Mouse (Mus musculus): Measurements from ENCODE around the gene Ptpre. TPM values are rescaled to one million over a fixed set of nuclear protein-coding genes. Genes with fewer than 3 reads are reported as not detected.
"Not testable (repeated sequence)": the region's sequence is repeated elsewhere in the genome, so short reads cannot be mapped to it uniquely, and the experiment has no call there.

Gene Ptpre
- polyA plus RNA-seq, 3 experiments from 2014 or later: 29.3 to 32.2 (median 30.3) TPM

DNA sequence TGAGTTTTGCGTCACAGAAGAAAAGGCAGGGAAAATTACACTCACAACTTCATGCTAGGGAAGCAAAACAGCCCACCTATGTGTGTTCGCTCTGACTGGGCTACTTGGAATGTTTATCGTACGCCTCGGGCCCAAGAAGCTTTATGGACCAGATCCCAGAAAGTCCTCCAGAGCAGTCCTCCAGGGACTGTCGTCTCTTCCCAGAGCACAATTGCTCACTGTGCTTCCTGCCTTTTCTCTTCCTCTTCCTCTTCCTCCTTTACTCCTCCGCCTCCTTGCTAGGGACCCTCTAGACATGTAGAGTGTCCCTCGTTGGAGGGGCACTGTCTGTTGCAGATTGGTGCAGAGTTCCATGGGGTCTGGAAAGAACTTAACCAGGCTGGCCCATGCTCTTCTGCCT is 111.5 kb downstream of the Ptpre start:
- ATAC-seq: no peak

- ATAC-seq: no peak
Observed at GRCm38 (mm10) chr7:135649306-135649705, 112.0 kb downstream of the Ptpre start.

- ATAC-seq: no peak
Observed at GRCm38 (mm10) chr7:135650061-135650460, 112.8 kb downstream of the Ptpre start.

DNA sequence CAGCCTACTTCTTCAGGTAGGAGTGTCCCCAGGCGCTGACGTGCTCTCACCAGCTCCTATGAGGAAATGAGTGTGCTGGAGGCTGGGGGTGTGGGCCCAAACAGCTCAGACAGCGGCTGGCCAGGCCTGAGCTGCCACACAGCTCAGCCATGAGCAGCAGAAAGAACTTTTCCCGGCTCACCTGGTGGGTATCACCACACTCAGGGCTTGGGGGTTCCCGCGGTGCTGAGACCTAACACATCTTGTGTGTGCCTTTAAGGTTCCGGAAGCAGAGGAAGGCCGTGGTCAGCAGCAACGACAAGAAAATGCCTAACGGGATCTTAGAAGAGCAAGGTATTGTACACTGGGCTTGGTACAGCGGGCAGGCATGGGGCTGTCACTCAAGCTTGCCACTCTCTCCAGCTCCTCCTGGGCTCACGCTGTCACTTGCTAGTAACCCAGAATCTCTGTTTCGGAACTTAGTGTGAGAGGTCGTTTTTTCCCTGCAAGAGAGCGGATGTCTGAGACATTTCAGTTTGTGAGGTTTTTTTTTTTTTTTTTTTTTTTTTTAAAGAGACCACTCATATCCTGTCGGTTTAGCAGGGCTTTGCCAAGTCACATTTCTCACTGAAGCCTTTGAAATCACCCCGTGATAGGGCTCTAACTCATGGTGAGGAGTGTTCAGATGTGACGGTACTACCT is 114.7 kb downstream of the Ptpre start:
- peak; percentile 77 for ATAC-seq

DNA sequence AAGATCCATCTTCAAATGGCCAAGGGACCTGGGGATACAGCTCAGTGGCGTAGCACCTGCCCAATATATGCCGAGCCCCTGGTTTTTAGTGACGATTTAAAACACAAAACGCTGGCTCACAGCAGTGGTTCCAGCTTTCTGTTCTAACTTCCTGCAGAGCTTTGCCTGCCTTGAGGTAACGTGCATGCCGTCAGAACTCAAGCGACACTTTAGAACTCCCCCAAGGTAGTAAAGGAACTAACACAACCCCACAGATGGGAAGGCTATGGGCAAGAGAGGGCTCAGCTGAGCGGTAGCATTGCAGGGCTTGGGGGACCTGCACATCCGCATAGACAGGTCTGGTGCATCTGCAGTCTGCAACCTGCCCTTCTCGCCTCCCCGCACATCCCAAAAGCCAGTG is 115.5 kb downstream of the Ptpre start:
- peak; percentile 47 for ATAC-seq

DNA sequence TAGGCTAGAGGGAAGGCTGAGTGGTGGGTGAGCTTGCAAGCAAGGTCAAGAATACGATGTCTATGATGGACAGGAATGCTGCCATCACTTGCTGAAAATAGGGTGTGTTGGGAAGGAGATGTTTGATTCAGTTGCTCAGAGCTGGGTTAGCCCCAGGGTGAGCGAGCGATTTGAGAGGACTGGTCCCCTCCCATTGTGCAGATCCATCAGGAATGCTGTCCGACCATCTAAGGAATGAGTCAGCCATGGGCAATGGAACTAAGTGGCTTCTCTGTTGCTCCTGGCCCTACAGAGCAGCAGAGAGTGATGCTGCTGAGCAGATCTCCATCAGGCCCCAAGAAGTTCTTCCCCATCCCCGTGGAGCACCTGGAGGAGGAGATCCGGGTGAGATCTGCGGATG is 116.3 kb downstream of the Ptpre start:
- ATAC-seq: no peak

DNA sequence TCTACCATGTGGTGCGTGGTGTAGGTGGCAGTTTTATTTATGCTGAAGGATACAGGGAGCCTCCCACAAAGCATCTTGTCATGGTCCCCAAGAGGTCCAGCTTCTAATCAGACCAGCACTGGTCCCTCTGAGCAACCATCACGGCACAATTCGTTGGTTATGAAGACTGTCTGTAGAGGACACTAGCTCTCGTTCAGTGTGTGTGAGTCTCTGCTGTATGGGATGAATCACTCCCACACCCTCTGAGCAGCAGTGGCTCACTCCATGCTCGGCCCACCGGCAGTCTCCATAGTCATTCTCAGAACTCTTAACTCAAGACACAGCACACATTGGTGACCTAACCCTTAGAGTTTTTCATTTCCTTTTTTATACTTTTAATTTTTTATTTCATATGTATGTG is 117.0 kb downstream of the Ptpre start:
- ATAC-seq: no peak

GRCm38 (mm10) chr7:135655113-135655512 is 117.8 kb downstream of the Ptpre start:
- ATAC-seq: no peak

DNA sequence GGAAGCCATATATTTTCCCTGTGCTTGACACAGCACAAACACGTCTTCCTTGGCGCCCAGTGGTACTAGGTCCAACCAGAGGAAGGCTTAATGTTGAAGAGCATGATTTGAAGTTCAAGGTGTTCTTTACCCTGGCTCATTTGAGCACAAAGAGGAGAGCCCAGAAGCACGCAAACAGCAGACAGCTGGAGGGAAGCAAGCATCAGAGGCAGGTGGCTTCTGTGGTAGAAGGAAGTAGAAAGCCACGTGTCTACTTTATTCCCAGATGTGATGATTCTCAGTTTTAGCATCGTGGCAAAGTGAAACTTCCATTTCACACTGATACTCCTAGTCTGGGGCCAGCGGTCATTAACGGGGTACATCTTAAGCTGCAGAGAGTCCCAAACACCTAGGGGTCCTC is 120.9 kb downstream of the Ptpre start:
- ATAC-seq: no peak

DNA sequence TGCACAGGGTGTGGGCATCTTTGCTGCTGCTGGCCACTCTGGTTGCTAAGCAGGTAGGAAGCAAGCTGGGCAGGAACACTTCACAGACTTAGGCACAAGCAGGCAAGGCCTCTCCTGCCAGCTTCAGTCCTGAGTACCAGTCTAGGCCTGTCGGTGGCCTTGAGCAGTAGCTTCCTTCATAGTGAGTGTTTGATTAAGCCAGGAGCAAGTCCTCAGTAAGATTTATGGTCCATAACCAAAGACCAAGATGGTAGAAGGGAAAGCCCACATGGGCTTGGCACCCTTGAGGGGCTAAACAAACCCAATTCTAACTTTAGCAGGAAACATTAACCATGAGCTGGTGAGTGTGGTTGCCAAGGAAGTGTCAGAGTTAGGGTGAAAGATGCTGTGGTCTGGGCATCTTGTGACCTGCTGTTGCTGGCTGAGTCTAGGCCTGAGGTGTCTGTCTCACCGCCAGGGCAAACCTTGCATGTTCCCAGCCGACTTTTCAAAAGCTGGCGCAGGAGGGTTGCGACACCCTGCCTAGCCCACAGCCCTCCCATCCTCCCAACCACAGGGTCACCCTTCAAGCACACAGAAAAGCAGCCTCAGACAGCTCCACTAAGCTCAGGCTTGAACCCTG is 122.1 kb downstream of the Ptpre start:
- ATAC-seq: no peak

DNA sequence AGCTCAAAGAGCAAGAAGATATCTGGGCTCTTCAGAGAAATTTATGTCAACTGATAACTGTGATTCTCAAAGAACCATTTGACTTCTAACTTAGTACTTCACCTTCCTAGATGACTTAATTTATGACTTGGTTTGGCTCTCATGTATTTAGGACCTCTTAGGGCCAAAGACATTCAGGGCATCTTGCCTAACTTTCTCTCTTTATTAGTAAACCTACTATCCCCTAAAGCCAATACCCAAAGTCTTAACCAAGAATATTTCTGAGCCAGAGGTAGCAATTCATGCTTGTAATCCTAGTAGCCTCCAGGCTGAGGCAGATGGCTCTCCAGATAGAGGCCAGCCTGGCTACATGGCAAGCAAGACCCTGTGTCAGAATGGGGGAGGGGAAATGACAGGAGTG is 123.0 kb downstream of the Ptpre start:
- no peak for ATAC-seq

DNA sequence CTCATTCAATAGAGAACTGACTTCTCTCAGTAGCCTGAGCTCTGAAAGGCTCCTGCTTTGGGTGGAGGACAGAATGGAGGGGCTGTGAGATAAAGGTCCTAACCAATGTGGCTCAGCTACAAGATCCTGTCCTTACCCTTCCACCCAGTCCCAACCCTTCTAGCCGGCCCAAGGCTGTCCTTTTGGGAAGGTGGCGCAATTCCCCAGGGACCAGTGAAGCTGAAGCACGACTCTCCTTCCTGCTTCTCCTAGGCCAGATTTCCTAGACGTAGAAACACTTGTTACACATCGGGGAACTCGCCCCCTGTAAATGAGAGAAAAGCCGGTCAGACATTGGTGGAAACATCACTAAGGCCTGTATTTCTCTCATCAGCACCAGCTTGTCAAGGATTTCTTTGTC is 126.9 kb downstream of the Ptpre start:
- ATAC-seq: no peak

- no peak for ATAC-seq
Observed at GRCm38 (mm10) chr7:135666314-135666713, 129.0 kb downstream of the Ptpre start.

- peak; percentile 81 for ATAC-seq
Observed at GRCm38 (mm10) chr7:135668852-135669739, 131.8 kb downstream of the Ptpre start.

GRCm38 (mm10) chr7:135673576-135673975 is 136.3 kb downstream of the Ptpre start:
- ATAC-seq: no peak

DNA sequence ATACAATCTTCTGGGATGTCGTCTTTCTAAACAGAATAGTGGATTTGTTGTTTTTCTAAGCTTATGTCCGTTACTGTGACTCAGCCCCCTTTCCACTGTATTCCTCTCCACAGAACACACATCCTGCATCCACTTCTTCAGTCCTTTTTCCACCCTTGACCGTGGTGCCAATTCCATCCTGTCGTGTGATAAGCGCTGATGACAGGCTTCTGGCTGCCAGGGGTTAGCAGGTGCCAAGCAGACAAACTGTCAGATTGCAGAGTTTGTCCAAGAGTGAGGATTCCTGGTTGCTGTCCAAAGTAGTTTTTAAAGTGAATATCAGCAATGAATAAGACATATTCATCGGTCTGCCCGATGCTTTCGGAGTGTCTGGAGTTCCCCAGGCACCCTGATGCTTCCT is 139.4 kb downstream of the Ptpre start:
- no peak for ATAC-seq

DNA sequence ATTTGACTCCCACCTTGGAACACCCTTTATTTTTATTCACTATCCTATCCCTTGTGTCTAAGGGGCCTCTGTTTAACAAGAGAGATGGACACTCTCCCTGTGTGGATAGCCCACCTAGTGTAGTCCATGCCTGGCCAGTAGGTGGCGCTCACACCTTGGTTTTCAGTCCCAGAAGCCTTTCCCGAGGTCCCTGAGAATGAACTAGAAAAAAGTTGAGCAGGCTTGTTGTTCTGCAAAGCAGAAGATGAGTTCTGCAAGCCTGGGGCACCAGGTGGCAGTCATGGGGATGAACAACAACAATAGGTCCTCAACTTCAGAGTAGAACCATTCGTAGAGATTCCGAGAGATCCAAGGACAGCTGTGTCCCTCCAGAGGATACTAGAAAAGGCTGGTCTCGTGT is 143.1 kb downstream of the Ptpre start:
- peak; percentile 57 for ATAC-seq

DNA sequence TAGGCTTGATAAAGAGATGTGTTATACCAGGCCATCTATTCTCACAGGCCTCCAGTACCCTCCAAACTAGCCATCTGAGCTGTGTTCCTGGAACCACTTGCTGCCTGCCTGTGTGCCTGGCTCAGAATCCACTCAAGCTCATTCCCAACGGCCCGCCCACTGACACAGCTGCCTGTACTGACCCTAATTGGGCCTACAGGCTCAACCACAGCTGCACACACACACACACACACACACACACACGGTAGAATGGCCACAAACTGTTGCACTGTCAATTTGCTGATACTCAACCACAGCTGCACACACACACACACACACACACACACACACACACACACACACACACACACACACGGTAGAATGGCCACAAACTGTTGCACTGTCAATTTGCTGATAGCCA is 146.8 kb downstream of the Ptpre start:
- not testable (repeated sequence) for ATAC-seq

- no peak for ATAC-seq
Observed at GRCm38 (mm10) chr7:135684938-135685337, 147.7 kb downstream of the Ptpre start.

DNA sequence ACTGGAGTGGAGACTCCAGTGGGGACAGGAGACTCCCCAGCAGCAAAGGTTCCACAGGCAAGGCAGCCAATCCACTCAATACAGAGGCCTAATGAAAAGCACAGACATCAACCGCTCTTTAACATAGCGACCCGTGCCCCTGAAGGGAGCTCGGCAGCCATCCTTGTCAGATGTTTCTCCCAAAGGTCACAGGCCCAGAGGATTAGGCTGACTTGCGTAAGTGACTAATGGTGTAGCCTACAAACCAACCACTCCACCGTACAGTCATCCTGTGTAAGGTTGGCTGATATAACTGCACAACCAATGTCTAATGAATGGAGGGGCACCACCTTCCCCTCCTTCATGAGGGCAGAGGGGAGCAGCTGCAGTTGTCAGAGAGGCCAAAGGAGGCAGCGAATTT is 152.1 kb downstream of the Ptpre start:
- no peak for ATAC-seq

DNA sequence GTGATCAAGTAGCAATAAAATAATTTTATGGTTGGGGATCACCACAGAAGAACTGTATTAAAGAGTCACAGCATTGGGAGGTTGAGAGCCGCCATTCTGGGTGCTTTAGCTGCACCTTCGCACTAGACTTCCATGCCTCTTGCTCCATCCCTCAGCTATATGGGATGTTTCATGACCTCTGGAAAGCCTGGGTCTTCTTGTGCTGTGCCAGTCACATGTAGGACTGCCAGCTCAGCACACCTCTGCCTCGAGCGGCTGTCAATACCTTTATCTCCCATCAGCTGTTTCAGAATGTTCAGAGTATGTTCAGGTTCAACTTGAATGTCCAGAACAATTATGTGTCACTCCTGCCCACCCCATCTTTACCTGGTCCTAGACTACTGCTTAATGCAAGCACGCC is 154.7 kb downstream of the Ptpre start:
- ATAC-seq: no peak

DNA sequence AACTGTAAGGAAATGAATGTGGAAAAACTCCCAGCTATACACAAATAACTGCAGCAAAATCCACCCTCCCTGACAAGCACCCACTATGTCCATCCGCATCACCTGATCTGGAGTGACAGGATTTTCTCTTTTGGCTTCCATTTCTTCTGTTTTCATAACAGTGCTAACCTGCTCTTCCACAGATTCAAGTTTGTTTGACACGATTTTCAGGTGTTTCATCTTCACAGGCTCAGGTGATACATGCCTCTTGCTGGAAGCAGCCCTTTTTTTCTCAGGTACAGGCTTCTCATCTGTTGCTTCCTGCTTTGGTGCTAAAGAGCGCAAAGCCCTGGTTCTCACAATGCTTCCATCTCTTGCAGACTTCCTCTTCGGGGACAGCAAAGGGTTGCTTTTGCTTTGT is 156.8 kb downstream of the Ptpre start:
- ATAC-seq: no peak

- no peak for ATAC-seq
Observed at GRCm38 (mm10) chr7:135694796-135695195, 157.5 kb downstream of the Ptpre start.

DNA sequence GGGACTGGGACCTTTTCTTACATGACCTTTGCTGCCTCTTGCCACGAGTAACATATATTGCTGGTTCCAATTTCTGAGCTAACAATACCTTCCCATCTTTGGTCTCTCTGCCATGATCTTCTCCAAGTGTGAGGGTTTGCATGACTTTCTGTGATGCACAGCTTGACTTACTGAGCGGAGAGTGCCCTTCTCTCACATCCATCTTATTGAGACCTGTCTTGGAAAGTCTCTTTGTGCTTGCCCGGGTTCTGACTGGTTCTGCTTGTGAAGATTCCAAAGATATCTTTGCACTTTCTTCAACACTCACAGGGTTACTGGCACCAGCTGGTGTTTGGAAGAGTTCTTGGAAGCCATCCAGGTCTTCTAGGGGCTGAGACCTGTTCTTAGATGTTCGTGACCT is 158.8 kb downstream of the Ptpre start:
- ATAC-seq: no peak

Measured in inflammation-experienced regulatory T-cells, adult 6 months (primary cell).